Mouse (Mus musculus): ENCODE data around the gene Crnkl1.

Gene Crnkl1

DNA sequence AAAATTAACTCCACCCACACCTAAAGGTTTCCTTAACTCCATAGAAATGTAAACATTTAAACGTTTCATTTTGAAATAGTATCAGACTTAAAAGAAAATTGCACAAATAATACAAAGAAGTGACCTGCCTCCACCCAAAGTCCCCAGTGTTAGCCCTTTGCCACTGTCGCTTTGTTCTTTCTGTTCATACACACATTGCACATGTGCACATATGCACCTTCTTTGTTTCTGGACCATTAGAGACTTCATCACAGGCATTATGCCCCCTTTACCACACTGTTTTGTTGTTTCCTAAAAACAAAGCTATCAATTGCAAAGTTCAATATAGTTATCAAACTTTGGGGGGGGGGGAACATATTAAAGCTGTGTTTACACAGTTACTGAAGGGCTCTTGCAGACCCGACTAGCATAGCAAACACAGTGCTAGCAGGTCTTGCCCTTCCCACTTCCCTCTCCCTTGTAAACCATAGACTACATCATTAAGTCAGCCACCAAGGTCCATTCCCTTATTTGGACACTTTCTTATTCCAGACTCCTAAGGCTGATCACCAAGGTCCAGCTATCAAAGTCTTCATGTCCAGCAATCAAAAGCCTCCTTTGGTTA is 59.8 kb downstream of the Crnkl1 start:
- no peak for DNase-seq (ENCODE audit: low spot score)

DNA sequence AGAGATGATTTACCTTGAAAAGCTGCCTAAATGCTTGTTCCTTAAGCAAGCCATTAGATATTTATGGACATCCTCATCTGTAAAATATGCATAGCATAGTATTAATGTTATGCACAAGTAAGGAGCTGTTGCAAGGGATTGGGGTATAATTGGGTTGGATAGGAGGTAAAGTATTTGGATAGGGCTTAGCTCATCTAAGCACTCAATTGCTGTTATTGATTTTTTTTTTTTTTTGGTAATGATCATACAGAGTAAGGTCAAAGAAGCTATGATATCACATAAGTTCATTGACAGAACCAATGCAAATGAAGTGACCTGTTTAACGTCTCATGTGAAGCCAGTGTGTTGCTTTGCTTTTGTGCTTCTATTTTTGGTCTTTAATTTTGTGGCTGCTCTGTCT is 60.9 kb downstream of the Crnkl1 start:
- DNase-seq (ENCODE audit: low spot score): no peak

DNA sequence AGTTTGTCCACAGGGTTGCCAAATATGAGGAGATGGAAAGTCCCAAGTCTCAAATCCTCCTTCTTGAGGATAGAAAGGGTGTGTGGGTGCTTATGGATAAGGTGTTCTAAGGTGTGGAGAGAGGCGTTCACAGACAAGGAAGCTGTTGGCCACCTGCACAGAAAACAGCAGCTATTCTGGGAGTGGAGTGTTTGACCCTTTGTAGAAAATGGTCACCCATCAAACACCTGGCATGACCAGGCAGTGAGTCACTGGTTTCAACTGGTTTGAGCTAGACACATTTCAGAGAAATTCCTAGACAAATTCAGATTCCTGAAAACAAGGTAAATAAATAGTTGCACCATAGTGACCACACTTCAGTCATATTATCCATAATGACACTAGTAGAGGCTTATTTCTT is 62.7 kb downstream of the Crnkl1 start:
- DNase-seq (ENCODE audit: low spot score): no peak

DNA sequence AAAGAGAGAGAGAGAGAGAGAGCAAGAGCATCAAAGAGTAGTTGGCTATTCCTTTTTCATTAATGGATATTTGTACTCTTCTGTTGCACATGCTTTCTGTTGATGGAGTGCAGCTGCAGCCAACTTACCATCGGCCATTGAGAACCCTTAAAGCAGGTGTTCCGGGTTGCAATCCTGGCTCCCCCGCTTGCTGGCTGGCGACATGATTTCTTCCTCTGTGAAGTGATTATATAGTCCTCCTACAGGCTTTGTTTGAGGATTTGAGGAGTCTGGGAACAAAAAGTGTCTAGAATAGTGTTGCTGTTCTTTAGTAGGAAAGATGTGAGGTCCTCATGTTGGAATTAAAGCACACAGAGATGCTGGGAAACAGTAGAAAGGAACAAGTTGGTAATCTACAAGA is 63.5 kb downstream of the Crnkl1 start:
- no peak for DNase-seq (ENCODE audit: low spot score)
